Mouse (Mus musculus): ENCODE data around the gene Mmp9.

Gene Mmp9

DNA sequence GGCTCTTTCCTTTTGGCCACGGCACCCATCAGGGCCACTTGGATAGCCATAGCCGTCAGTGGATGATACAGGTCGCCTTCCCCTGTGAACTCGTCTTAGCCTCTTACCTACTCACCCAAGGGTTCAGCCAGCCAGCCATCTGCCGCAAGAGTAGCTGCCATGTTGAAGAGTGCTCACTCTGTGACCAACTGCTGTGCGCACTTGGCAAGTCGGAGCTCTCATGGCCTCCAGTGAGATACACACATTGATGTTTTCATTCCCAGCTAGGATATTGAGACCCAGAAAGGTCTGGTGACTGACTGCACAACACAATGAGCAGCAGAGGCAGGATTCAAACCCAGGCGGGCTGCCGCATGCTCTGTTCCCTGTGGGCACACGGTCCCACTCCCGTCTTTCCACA is 53.6 kb downstream of the Mmp9 start:
- DNase-seq = no peak

DNA sequence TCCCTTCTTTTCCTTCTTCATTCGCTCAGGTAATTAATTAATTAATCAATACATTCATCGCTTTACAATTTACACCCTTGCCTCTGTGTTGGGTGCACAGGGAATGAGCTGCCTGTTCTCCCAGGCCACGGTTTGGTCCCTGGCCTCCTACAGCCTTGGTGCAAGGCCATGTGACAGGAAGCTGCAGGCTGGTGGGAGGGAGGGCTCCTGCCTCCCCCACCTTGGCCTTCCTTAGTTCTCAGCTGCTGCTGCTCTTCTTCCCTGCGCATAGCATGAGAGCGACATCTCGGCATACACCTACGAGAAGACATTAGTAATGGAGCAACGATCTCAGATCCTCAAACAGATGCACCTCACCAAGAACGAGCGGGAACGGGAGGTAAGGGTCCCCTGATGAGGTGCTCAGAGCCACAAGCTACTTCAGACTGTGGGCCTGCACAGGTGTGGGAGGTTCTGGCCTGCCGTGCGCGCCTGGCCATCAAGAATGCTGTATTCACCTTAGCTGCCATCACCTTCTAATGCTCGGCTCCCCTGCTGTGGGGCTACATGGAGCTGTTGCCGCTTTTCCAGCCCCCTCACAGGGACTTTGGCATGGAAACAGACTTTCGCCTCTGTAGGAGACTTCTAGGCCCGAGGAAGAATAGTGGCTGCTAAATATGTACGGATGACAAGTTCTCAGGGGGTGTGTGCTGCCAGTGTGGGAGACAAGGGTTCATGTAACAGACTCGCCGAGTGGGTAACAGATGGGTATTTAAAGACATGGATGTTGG is 54.3 kb downstream of the Mmp9 start:
- DNase-seq = no peak

DNA sequence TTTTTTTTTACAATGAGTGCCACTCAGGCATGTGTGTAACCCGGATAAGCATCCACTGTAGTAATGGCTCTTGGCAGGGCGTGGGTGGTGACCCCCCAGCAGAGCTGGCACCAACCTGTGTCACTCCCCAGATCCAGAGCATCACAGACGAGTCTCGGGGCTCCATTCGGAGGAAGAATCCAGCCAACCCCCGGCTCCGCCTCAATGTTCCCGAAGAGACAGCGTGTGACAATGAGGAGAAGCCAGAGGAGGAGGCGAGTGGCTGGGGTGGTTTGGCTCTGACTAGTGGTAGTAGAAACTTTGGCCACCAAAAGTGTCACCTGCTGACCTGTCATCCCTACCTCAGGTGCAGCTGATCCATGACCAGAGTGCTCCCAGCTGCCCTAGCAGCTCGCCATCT is 55.4 kb downstream of the Mmp9 start:
- no peak for DNase-seq

DNA sequence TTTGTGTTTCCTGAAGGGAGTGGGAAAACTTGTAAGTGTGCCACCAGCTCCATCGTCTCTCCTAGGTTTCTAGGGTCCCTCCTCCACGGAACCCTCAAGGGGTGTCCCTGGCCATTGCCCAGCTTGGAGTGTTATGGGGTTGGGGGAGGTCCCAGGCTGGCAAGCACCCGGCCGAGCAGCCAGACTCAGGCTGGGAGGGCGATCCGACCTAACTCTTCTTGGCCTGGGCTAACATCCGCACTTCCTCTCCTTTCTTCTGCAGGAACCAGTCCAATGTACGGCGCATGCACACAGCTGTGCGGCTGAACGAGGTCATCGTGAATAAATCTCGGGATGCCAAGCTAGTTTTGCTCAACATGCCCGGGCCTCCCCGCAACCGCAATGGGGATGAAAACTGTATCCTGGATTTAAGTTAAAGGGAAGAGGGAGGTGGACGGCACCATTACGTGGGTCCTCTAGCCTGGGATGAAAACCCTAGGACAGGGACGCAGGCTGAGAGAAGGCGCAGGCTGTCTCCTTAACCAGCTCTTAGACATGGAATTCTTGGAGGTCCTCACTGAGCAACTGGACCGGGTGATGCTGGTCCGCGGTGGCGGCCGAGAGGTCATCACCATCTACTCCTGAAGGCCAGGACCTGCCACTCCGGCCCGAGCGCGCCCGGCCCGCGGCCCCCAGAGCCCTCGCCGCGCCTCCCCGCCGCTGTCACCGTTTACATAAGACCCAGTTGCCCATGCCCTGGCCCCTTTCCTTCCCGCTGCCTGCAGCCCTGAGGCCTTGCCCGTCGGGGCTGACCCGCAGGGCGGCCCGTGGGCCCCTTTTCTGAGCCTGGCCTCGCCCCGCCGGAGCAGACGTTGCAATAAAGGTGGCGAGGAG is 56.5 kb downstream of the Mmp9 start:
- DNase-seq = peak in 1 of 2 experiments; percentile 42

DNA sequence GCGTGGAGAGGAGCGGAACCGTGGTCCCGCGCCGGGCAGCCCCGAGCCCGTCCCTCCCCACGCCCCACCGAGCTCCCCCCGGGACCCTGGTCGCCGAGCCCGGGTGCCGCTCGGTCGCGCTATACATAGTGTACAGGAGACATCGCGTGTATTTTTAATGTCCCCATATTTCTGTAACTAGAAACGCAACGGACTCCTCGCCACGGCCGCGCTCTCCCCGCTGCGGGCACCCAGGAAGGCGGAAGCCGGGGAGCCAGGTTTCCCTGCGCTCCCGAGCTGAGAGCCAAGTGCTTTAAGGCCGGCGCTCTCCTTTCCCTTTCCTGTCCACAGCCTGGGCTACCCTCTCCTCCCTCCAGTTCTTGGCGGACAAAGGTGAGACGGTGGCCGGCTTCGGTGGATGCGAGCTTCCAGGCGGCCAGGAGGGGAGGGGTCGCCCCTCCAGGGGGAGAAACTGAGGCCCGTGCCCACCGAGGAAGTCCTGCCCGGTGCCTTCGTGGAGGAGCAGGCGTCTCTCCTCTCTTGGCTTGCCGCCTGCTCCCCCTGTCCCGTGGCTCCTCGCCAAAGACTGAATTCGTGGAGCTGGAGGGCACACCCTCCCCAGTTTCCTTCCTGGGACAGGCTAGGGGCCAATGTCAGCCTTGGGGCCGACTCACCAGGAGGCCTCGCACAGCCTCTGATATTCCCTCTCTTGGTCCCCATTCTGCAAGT is 57.3 kb downstream of the Mmp9 start:
- peak; percentile 49 to 53 for DNase-seq

DNA sequence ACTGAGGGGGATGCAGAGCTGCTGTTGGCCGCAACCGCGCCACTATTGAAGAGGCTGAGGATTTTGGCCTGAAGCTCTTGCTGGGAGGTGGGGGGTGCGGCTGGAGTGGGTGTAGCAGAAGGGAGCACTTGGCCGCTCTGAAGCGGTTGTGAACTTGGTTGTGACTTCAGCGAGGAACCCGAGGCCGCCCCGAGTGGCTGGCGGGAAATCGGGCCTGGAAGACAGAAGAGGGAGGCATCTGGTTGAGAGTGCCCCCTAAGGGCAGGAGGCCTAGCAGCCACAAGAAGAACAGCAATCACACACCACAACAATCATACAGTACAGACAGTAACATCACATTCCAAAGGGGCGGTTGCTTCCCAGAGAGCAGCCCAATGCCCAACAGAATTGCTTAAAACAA is 61.4 kb downstream of the Mmp9 start:
- DNase-seq = no peak

DNA sequence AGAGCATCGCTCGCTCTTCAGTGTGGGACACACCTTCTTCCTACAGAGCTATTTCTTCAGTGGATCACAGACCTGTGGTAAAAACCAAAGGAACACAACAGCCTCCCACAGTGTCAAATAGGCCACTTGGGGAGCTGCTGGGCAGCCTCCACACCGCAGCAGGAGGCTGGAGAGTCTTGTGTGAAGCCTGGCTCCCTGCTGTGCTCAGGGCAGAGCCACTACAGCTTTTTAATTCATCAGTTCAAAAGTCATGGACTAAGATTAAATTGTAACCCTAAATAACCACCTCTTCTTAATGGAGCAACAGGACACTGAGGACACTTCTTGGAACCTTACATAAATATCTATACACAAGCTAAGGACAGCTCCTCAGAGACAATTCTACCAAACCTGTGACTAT is 62.5 kb downstream of the Mmp9 start:
- no peak for DNase-seq

DNA sequence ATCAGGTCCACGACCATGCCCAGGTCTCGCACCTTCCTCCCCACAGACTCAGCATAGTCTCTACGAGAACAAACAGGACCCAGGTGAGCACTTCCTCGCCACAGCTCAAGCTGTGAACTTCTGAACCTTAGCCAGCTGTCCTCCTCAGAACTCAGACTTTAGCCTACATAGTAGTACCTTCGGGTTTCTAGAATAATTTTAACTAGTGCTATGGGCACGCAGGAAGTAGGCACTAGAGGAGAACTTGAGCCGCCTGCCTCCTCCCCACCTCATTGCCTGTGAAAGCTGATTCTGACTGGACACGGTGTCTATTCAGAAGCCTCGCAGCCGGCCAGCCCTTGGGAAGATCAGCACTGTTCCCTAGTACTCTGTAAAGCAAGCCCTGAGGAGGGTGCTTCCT is 63.7 kb downstream of the Mmp9 start:
- DNase-seq = no peak

Data from kidney, postnatal 4 days (tissue).